Mouse (Mus musculus) splenic B cell, adult 2 months (primary cell): ENCODE results near the gene Kcnn1.
A peak's percentile ranks its signal among the peaks of the same experiment; 100 is the strongest.
"Not testable (repeated sequence)": the region's sequence is repeated elsewhere in the genome, so short reads cannot be mapped to it uniquely, and the experiment has no call there.

ENCODE experiments used
- DNase-seq: peaks from one replicate; pipeline ENCODE4 v3.0.0-alpha.2; 2011; ENCODE audit warnings: low read depth, low spot score
- H3K27me3 ChIP-seq: 2 replicates; pipeline ENCODE4 v1.6.1; 2012; ENCODE audit warnings: mild to moderate bottlenecking, low read length, moderate library complexity, mixed read lengths; ENCODE audit not compliant: control insufficient read depth, poor library complexity, insufficient read depth, severe bottlenecking
- H3K36me3 ChIP-seq: 2 replicates; pipeline ENCODE4 v1.6.1; 2012; ENCODE audit warnings: mild to moderate bottlenecking, low read length, moderate library complexity, mixed read lengths; ENCODE audit not compliant: control insufficient read depth, poor library complexity, insufficient read depth, severe bottlenecking

The Kcnn1 gene

GRCm38 (mm10) chr8:70897021-70897680 is 34.1 kb upstream of the Kcnn1 start, which contains the start of gene Rpl18a:
Gene Rpl18a (minus strand): TSS chr8:70897412.
- peak; percentile 98 for DNase-seq
- no peaks in the 10 kb centered on the region for H3K27me3 ChIP-seq

GRCm38 (mm10) chr8:70896316-70897020 is 33.4 kb upstream of the Kcnn1 start:
- Histone ChIP-seq H3K27me3 (no peaks in the 10 kb centered on the region), H3K36me3 (peaks cover 13% of the 10 kb centered on the region)
- DNase-seq, result no peak

More at GRCm38 (mm10) chr8:70897021-70897680, 34.1 kb upstream of the Kcnn1 start, which contains the start of gene Rpl18a:
- H3K36me3 ChIP-seq, result peaks cover 13% of the 10 kb centered on the region

GRCm38 (mm10) chr8:70895571-70896259 is 32.7 kb upstream of the Kcnn1 start:
- not testable (repeated sequence) for H3K27me3 ChIP-seq, DNase-seq
- H3K36me3 ChIP-seq, result peaks cover 13% of the 10 kb centered on the region

- DNase-seq, result no peak
- H3K36me3 ChIP-seq, result peaks cover 13% of the 10 kb centered on the region
Measured at GRCm38 (mm10) chr8:70894771-70895545, 31.9 kb upstream of the Kcnn1 start.

GRCm38 (mm10) chr8:70894385-70894720 is 31.3 kb upstream of the Kcnn1 start:
- Histone ChIP-seq H3K36me3 (peaks cover 13% of the 10 kb centered on the region), H3K27me3 (no peaks in the 10 kb centered on the region)
- no peak for DNase-seq

More at GRCm38 (mm10) chr8:70894771-70895545, 31.9 kb upstream of the Kcnn1 start:
- no peaks in the 10 kb centered on the region for H3K27me3 ChIP-seq

- Histone ChIP-seq H3K27me3 (no peaks in the 10 kb centered on the region), H3K36me3 (peaks cover 13% of the 10 kb centered on the region)
- peak; percentile 89 for DNase-seq
Measured at GRCm38 (mm10) chr8:70893656-70894384, 30.8 kb upstream of the Kcnn1 start.

- DNase-seq, result no peak
- Histone ChIP-seq H3K27me3 (no peaks in the 10 kb centered on the region), H3K36me3 (peaks cover 13% of the 10 kb centered on the region)
Measured at GRCm38 (mm10) chr8:70892896-70893655, 30.0 kb upstream of the Kcnn1 start.

GRCm38 (mm10) chr8:70892022-70892895 is 29.2 kb upstream of the Kcnn1 start, which contains the start of gene Slc5a5:
Gene Slc5a5 (minus strand): TSS chr8:70892757.
- DNase-seq, result no peak
- peaks cover 13% of the 10 kb centered on the region for H3K36me3 ChIP-seq
- no peaks in the 10 kb centered on the region for H3K27me3 ChIP-seq

GRCm38 (mm10) chr8:70891356-70891755 is 28.3 kb upstream of the Kcnn1 start:
- Histone ChIP-seq H3K27me3 (no peaks in the 10 kb centered on the region), H3K36me3 (peaks cover 13% of the 10 kb centered on the region)
- DNase-seq, result peak; percentile 57

- no peaks in the 10 kb centered on the region for H3K27me3 ChIP-seq
- no peak for DNase-seq
- peaks cover 12% of the 10 kb centered on the region for H3K36me3 ChIP-seq
Measured at GRCm38 (mm10) chr8:70890656-70891055, 27.6 kb upstream of the Kcnn1 start.

GRCm38 (mm10) chr8:70887669-70888068 is 24.6 kb upstream of the Kcnn1 start:
- Histone ChIP-seq H3K36me3 (no peaks in the 10 kb centered on the region), H3K27me3 (no peaks in the 10 kb centered on the region)
- peak; percentile 45 for DNase-seq

- H3K27me3 ChIP-seq, result no peaks in the 10 kb centered on the region
- DNase-seq, result peak; percentile 85
Measured at GRCm38 (mm10) chr8:70885612-70886011, 22.6 kb upstream of the Kcnn1 start.

GRCm38 (mm10) chr8:70884683-70885082 is 21.6 kb upstream of the Kcnn1 start:
- Histone ChIP-seq H3K27me3 (no peaks in the 10 kb centered on the region), H3K36me3 (no peaks in the 10 kb centered on the region)
- DNase-seq, result no peak

More at GRCm38 (mm10) chr8:70885612-70886011, 22.6 kb upstream of the Kcnn1 start:
- no peaks in the 10 kb centered on the region for H3K36me3 ChIP-seq
